Mouse (Mus musculus) heart, postnatal 14 days (tissue): ENCODE results near the gene Ncs1. TPM values are rescaled to one million over a fixed set of nuclear protein-coding genes. Genes with fewer than 3 reads are reported as not detected.

ENCODE experiments used
- DNase-seq, 2 experiments: peaks; one replicate each; pipeline ENCODE4 v3.0.0; 2021 to 2022
- intact Hi-C: fragments of 180-260 bp; cut with DNase I; formaldehyde crosslinking; loops from one replicate; pipeline ENCODE4 v1.15.1; 2025
- total RNA-seq, 2 experiments: library from RNA; stranded (reverse); gene quantifications; 2 replicates each; pipeline ENCODE4 v1.2.3; 2021

The Ncs1 gene
- total RNA-seq, 2 experiments from 2014 or later = 7.9 to 11.9 TPM

DNA sequence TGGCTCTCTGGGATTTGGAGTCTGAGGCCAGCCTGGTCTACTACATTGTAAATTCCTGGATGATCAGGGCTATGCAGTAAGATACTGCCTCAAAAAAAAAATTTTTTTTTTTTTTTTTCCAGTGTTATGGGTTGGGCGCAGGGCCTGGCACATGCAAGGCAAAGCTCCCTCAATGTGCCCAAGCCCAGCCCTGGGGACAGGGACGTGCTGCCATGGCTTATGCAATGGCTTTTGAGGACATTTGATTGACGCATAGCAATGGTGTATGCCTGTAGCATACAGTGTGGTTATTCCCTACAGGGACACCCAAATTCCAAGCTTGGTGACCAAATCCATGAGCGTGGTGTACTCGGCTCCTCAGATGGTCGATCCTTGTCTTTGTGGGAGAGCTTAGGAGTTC, 5.8 kb upstream of the Ncs1 start:
- no peak for DNase-seq
- intact Hi-C loops = no loop called here

DNA sequence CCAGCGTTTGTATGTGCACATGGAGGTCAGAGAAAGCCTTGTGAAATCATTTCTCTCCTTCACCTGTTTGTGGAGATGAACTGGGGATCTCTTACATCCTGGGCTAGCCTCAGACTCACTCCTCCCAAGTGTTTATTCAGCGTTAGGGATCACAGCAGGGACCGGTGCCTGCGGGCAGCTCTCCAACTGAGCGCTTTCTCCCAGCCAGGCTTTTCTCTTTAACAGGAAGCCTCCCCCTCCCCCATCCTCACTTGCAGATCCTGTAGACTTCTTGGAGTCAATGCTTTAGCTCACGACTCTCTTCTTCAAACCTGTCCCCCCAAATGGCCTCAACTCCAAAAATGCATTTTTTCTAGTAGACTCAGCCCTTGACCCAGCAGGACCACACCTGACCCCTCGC, 4.0 kb upstream of the Ncs1 start:
- intact Hi-C loops = no loop called here
- no peak for DNase-seq

DNA sequence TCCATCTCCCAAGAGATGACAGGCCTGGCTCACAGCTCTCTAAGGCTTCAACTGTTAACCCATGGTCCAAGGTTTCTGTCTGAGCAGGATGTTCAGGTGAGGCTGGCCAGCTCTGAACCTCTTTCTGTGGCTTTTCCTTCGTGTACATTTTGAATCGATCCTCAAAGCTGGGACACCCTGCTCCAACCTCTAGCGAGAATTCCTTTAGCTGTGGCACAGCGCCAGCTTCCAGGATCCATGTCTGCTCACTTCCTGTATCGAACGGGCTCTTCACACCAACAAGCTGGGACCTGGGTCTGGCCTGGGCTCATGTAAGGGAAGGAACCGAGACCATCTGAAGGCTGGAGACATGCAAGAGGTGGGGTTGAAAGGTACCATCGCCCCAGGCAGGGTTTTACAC, 1.4 kb upstream of the Ncs1 start:
- intact Hi-C loops = no loop called here
- no peak for DNase-seq

DNA sequence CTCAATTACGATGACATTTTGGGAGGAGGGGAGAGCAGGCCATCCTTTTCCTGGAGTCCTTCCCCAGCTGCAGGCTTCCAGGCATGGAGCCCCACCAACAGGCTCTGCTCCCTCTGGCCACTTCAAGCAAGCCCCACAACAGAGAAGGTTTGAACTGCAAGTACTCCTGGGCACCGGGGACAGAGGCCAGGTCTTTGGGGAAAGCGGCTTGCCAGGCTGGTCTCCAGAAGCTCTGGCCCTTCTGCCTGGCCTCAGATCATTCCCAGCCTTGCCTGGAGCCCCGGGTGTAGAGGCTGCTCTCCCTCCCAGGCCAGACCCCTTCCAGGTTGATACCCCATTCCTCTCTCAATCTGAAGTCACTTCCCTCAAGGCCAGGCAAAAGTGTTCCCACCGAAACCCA, 572 bp upstream of the Ncs1 start:
- intact Hi-C loops = no loop called here
- DNase-seq = no peak

DNA sequence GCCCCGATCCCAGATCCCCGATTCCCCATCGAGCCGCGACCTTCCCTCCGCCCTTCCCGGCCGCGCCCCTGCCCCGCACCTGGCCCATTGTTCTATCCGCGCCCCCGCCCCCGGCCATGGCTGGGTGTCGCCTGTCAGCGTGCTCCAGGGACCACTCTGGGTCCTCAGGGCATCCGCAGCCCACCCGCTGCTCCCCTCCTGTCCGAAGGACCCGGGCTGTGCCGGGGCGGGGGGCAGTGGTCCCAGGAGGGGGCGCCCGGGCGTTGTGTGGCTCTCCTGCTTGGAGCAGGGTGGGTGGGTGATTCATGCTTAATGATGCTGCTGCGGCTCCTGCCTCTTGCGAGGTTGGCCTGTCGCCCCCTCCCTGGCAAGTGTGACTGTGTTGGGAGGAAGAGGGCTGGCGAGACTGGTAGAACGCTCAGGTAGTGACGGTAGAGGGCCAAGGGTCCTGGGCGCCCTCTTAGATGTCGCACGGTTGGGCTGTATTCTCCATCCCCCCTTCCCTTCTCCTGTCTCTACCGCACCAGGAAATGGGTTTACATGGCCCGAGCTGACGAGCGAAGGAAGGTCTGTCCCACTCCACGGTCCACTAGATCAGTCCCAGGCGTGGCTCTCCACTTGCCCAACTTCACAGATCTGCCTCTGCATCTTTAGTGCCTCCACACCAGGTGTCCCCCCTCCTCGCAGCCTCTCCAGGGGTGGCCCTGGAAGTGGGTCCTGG, 788 bp downstream of the Ncs1 start:
- intact Hi-C loops = loop anchor here (2.0 kb wide), 1 partner anchor 44 kb away; no protein-coding TSS in a partner anchor
- peak in 1 of 2 experiments; percentile 26 for DNase-seq

DNA sequence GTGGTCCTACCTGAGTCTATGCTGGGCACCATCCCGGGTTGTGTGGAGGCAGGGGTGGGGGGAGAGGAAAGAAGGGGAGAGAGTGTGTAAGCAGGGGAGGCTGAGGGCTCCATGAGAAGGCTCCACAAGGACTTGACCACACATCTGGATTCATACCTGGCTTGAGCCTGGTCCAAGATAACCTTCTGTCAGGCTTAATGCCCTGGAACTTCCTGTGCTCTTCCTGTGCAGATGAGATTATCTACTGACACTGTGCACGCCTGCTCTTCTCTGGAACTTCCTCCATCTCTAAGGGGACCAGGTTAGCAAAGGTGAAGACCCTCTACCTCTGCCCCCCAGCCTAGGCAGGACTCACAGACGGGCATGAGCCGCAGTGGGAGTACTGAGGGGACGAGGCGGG, 3.2 kb downstream of the Ncs1 start:
- intact Hi-C loops = no loop called here
- no peak for DNase-seq

DNA sequence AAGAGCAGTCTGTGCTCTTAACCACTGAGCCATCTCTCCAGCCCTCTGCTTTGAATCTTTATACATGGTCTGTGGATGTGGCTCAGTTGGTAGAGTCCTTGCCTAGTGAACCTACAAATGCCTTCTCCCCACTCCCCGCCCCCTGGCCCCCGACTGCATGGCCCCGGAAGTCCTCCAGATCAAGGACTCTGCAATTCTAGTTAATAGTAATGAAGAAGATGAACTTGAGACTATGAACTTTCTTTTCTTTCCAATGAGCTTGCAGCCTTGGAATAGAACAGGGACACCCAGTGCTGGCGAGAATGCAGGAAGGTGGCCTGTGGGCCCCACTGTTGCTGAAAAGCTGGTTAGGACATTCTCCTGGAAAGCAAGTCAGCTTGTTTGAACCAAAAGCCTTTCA, 6.5 kb downstream of the Ncs1 start:
- intact Hi-C loops = no loop called here
- DNase-seq = no peak

DNA sequence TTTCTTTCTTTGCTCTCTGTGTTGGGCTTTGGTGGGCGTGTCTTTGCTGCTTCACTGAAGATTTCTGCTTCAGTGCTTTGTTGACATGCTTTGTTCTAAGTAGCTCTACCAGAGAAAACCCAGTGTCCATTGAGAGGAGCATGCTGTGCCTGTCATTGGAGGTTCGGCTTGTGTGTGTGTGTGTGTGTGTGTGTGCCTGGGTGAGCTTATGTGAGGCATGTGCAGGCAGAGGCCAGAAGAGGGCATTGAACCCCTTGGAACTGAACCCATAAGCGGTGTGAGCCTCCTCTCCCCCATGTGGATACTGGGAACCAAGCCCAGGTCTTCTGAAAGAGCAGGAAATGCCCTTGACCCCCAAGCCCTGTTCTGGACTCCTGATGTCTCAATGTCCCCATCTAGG, 7.8 kb downstream of the Ncs1 start:
- DNase-seq = no peak
- intact Hi-C loops = no loop called here

DNA sequence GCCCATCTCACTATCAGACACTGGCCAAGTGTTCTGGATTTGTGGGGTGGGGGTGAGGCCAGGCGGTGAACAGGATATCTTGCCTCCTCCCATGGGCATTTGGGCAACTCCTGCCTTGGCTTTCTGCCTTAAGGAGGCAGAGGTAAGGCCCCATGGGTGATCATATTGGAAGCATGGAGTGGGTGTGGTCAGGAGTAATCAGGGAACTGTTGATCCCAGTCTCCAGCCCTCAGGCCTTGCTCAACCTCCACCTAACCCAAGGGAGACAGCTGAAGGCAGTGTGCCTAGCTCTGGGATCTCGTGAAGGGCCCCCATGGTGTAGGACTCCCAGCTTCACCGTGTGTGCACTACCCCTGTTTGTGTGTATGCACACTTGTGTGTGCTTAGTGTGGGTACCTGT, 9.2 kb downstream of the Ncs1 start:
- DNase-seq = no peak
- intact Hi-C loops = no loop called here

DNA sequence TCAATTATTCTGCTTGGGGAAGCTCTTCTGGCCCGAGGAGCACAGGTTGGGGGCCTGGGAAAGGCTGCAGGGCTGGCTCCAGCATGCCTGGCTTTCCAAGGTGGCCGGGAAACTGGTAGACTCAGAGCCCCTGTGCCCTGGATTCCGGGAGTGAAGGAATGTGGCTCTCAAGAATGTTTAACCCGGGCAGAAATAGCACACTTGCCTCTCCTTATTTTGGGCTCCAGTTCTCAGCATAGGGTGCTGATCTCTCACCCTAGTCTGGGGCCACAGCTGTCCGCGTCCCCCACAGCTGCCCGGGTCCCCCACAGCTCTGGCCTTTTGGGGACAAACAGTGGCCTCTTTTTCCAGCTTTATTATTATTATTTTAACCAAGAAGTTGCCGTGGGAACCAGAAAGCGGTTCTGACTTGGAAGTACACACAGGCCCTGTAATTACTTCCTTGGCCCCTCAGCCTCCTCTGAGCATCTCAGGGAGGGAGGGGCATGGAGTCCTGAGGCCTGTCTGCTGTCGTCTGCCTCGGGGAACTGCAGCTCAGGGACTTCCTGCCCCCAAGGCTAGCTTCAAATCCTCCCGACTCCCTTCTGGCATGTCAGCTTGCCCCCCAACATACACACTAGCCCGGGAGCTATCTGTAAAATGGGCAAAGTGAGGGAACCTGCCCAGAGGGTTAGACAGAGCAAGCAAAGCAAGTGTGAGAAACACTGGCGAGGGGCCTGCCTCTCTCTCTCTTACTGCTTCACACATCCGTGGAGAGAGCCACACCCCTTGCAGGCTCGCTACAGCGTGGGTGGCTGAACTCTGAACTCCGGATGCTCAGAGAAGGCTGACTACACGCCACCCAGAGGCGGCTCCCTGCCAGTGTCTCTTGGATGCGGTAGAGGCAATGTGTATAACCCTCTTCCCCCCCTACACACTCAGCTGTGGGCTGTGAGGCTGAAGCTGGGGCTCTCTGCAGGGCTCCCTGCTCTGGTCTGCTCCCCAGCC, 10.6 kb downstream of the Ncs1 start:
- DNase-seq = peak; percentile 65 to 78
- intact Hi-C loops = no loop called here

DNA sequence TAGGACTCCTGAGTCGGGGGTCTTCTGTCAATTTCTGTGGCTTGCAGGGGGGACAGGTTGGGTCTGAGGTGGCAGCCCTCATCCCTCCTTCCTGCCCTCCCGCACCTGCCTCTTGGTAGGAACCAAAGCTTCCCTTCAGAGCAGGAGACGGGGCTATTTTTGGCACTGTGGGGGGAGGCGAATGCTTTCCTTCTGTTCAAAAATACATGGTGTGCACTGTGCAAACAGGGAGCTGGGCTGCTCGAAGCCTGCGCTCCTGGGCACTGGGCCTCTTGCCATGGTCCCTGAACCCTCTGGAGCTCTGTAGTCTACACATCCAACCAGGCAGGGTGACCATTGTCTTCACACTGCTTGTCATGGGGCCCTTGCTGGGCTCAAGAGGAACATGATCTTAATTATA, 11.5 kb downstream of the Ncs1 start:
- no peak for DNase-seq
- intact Hi-C loops = no loop called here

DNA sequence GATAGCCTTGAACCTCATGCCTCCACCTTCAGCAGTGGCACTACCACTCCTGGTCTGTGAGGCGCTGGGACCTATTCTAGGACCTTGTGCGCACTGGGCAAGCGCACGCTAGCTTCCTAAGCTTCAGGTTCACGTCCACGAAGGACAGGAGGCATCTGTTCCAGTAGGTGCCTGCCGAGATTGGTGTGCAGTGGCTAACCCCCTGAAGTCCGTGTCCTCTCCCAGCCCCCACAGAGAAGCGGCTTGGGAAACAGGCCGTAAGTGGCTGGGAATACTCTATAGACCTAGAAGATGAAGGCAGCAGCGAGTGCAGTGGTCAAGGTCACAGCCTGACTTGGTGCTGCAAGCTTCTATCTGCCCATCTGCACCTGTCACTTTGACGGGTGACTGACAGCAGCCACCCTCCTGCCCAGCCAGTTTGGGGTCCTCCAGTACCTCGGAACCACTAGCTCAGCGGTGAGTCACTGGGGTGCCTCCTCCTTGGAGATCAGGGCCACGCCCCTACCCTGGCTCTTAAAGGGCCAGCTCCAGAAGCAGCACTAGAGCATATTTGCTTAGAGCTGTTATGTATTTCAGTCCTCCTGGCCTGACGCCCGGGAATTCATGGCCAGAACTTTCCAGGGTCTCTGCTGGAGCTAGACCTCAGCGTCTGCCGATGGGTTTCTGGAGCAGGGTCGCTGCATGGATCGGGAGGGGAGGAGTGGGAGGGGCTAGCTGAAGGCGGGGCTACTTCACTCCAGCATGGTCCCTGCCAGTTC, 13.2 kb downstream of the Ncs1 start:
- DNase-seq = peak; percentile 71 to 79
- intact Hi-C loops = no loop called here

DNA sequence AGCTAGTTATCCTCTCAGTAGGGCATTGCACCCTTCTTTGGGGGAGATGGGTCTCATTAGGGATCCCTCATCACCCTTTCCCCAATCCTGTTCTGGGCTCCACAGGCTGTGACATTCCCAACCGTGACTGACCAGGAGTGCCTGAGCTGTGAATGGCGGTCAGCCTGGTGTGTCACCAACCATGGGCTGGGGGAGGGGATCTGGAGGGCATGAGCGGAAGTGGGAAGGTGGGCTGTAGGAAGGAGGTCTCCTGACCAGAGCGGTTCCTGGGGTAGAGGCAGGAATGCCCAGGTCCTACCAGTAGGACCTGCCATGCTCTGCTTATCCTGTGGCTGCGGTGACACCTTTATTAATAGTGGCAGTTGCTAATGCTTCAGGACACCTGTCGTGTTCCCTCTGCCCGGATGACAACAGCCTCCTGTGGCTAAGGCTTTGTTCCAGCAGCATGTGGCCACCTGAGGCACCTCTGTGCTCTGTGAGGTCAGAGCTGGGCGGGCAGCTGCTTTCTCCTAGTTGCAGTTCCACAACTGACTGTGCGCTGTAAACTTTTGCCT, 13.8 kb downstream of the Ncs1 start:
- intact Hi-C loops = no loop called here
- DNase-seq = no peak

DNA sequence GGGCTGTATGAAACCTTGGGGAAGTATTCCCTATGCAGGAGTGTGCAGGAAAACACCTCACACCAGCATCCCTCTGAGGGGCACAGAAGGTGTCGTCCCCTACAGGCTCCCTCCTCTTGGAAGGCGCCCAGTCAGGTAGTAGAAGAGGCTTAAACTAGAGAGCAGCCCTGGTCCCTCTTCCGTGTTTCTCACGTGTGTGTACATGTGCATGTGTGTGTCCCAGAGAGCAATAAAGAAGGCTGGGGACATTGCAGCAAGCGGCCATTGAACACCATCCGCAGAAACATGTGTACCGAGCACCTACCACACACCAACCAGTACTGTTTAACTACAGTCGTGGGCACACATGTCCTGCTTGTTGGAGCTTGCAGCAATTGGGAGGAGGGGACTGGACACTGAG, 14.9 kb downstream of the Ncs1 start:
- intact Hi-C loops = no loop called here
- no peak for DNase-seq

DNA sequence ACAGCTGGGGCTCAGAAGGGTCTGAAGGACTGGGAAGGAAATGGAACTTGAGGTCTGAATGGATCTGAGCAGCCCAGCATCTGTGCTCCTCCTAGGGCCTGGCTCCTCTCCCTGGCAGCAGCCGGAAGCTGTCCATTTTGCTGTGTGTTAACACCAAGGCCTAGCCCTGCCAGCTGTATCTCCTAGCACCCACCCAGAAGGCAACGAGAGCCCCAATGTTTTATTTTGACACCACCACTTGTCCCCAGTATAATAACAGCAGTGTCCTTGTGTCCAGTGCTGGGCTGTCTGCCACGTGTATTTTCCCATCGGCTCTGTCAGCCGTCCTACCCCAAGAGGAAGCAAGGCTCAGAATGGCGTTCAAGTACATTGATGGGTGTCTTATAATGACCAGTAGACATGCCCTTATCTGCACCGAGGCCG, 17.4 kb downstream of the Ncs1 start:
- DNase-seq = peak; percentile 44 to 63
- intact Hi-C loops = no loop called here

DNA sequence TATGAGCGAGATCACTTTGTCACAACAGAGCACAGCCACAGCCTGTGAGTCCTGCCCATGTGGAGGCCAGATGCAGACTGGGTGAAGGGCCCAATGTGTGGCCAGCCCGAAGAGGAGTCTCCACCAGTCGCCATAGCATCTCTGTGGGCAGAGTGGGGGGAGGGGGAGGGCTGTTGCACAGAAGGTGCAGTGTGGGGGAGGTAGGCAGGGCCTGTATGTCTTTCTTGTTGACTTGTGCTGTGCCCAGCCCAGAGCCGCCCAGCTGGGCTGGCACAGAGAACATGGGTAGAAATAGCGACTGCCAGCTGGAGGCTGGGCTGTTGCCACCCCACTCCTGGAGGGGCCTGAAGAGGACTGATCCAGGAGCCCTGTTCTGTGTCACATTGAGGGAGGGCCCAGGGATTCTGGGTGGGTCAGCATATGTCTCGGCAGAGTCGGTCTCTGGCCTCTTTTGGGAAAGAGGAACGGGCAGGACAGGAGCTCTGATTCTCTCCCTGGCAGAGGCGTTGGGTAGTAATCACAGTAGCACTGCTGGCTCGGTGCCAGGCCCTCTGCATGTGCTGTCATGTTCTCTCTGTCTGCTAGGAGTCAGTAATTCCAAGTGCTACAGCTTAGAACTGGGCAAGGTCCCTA, 18.2 kb downstream of the Ncs1 start:
- DNase-seq = peak; percentile 81 to 82
- intact Hi-C loops = no loop called here

DNA sequence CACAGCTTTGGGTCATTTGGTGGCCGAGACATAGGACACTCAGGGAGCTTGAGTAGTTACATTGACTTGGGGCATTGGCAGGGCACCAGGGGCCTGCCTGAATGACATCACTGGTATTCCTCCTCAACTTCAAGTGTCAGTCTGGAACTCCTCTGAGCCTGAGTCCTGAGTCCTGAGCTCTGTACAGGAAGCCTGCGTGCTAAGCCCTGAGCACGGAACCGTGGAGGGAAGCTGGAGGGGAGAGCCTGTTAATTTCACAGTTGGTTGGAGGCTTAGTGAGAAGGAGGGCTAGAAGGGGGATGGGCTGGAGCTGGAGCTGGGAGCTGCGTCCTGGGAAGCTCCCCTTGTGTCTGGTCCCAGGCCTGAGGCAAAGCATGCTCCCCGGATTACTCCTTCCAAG, 21.8 kb downstream of the Ncs1 start:
- intact Hi-C loops = no loop called here
- no peak for DNase-seq

DNA sequence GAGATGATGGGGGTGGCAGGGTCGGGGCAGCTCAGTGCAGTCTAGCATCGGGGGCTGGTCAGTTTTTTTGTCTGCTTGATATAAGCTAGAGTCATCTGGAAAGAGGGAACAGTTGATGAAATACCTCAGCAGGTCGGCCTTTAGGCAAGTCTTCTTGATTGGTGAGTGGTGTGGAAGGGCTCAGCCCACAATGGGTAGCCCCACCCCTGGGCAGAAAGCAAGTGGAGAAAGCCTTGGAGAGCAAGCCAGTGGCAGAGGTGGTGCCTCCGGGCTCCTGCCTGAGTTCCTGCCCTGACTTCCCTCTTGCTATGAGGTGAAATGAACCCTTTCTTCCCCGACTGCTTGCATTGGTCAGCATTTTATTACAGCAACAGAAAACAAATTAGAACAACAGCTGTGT, 23.0 kb downstream of the Ncs1 start:
- intact Hi-C loops = no loop called here
- no peak for DNase-seq

DNA sequence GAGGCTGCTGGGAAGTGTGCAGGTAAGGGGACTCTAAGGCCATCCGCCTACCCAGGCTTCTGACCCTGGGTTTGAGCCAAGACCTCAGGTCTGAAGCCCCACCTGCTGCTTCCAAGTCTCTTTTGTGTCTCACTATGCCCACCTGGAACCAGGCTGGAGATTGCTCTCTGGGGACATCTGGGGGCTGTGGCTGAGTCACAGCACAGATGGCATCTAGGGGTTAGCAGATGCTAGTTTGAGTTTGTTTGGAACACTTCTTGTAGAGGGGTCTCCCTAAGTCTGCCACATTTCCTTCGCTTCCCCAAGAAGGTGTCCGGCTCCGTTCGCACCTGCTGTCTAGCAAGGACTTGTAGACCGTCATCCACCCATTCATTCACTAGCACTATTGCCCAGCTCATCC, 23.6 kb downstream of the Ncs1 start:
- intact Hi-C loops = no loop called here
- DNase-seq = no peak

DNA sequence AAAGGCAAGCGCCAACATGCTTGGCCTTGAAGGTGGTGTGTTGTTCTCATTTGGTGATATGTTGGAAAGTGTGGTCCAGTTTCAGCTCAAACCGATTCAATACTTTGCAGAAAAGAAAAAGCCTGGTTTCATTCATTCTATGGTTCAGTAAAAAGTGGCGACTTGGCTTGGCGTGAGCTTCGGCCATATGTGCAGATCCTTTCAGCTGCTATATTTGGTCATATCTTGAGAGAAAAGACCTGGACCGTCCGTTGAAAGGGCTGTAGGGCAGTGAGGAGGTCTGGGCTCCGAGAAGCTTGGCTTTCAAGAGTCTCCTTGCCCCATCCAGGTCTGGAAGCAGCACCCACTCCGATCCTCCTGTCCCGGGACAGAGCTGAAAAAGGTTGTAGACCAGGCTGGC, 24.2 kb downstream of the Ncs1 start:
- intact Hi-C loops = no loop called here
- DNase-seq = no peak
